Mouse (Mus musculus) liver, adult 2 months (tissue): ENCODE measurements at regions not wholly inside any gene's neighbourhood (a gene's known extent, or its start where the extent isn't known, plus 50 kb on each side); places are given as distances from the start of the nearest gene placed in this dataset.

Source experiments
- CTCF ChIP-seq: fragments of 200-500 bp; IDR thresholded peaks from 2 replicates; pipeline ENCODE4 v1.5.1; 2011; ENCODE audit warnings: low read depth, low read length, control low read depth
- POLR2A ChIP-seq: fragments of 200-500 bp; IDR thresholded peaks from 2 replicates; pipeline ENCODE4 v1.6.1; 2011; ENCODE audit warnings: low read length, control low read depth; ENCODE audit not compliant: insufficient read depth; ENCODE audit errors: extremely low read depth

GRCm38 (mm10) chr5:82351089-82351488 is 1003.9 kb downstream of the Tecrl start:
- TF ChIP-seq CTCF = no peak
- no peak for TF ChIP-seq POLR2A
